Mouse (Mus musculus) embryonic fibroblast, embryonic 13.5 days (primary cell): ENCODE measurements around the gene Cep72. TPM values are rescaled to one million over a fixed set of nuclear protein-coding genes. Genes with fewer than 3 reads are reported as not detected.

Source experiments
- H3K27ac ChIP-seq: 2 replicates; pipeline ENCODE4 v1.5.1; 2012; ENCODE audit warnings: low read length, control low read depth, inconsistent platforms; ENCODE audit not compliant: insufficient read depth
- H3K4me1 ChIP-seq: 2 replicates; pipeline ENCODE4 v1.6.1; 2011; ENCODE audit warnings: low read length; ENCODE audit not compliant: control insufficient read depth, insufficient read depth
- H3K4me3 ChIP-seq: 2 replicates; pipeline ENCODE4 v1.5.1; 2011; ENCODE audit warnings: mild to moderate bottlenecking, control low read depth, low read length; ENCODE audit not compliant: insufficient read depth
- CTCF ChIP-seq: IDR thresholded peaks from 2 replicates; pipeline ENCODE4 v1.5.1; 2011; ENCODE audit warnings: mild to moderate bottlenecking, control low read depth, low read length, moderate library complexity, borderline replicate concordance; ENCODE audit not compliant: insufficient read depth
- POLR2A ChIP-seq: IDR thresholded peaks from 2 replicates; pipeline ENCODE4 v1.6.1; 2011; ENCODE audit warnings: low read depth, mild to moderate bottlenecking, control low read depth, low read length, moderate library complexity
- polyA plus RNA-seq: library from polyadenylated mRNA; stranded (reverse); fragments of >200 nt; gene quantifications from 2 replicates; pipeline ENCODE4 v1.2.4, GENCODE M21; 2011; ENCODE audit warnings: low read depth; ENCODE audit not compliant: missing spikeins, insufficient read length

The Cep72 gene
- 5.8 and 8.1 TPM in 2 replicates for polyA plus RNA-seq

DNA sequence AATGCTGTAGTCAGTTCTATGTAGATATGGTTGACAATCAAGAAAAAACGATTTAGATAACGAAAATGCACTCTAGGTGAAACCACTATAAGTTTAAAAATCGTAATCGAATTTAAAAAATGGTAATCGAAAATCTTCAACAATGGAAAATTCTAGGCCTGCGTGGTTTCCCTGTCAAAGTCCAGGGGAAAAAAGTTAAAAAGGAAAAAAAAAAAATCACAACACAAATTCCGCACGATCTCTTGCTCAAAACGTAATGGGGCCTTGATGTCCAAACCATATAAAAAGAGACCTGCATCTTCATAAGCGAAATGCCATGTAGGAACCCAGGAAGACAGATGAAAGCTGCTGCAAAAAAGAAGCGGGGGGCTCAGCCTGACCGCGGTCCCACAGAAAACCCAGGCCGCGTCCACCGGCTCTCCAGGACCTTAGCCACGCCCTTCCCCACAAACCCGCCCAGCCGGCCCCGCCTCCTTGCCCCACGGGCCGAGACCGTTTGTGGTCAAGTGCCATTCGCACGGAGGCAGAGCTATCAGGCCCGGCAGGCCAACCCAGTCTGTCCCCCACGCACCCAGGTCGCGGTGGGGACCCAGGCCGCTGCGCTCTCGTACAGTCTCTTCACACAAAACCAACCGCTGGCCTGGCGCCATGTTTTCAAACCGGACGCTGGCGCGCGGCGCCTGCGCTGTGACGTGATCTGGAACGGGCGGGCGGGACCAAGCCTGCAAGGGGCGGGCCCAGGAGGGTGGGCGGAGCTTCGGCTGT is at the start of gene Cep72:
TSS of gene Cep72 (minus strand) at position 687 of the 765 bp plus-strand sequence.
- H3K27ac ChIP-seq: peak within 1 kb of the TSS; percentile 16; the same call in 1 of the 2 replicates
- H3K4me1 ChIP-seq: no peaks in the 10 kb centered on the region
- H3K4me3 ChIP-seq: peak within 1 kb of the TSS; percentile 67
- TF ChIP-seq POLR2A (peak; percentile 62; the same call in 1 of the 2 replicates), CTCF (no peak)

DNA sequence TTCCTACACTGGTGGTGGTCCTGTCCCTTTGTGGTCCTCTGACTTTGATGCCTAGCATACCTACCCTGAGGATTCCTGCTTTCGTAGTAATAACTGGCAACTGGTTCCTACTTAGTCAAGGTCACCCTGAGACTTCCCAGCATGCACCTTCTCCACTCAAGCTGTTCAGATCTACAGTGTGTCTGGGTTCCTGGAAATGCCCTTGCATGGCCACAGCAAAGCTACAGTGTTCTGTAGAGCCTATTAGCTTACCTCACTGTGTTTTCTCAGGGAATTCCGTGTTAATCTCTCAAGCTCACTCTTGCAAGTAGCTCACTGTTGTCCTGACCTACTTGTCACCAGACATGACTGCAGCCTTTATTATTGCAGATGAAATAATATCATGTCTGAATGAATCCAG is 45.3 kb upstream of the Cep72 start:
- TF ChIP-seq POLR2A (no peak), CTCF (no peak)

DNA sequence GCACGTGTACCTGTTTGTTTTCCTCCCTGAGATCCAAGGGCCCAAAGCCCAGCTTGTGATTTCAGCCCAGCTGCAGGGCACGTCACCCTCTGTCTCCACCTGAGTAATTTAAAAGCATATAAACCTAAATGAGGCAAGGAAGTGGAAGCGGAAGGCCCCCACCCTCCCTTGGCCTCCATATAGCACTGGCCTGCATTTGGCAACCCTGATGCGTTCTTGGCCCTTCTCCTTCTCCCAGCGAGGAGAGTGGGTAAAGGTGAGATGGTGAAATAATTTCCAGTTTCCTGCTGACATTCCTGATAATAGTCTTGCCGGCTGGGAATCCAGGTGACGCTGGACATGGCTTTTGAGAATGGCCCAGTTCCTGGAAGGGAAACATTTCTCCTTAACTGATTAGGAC is 42.3 kb upstream of the Cep72 start:
- no peak overlapping the region for H3K4me3 ChIP-seq

More for the DNA sequence above, 45.3 kb upstream of the Cep72 start:
- Histone ChIP-seq H3K4me1 (no peaks in the 10 kb centered on the region), H3K4me3 (no peak overlapping the region), H3K27ac (no peak overlapping the region)

DNA sequence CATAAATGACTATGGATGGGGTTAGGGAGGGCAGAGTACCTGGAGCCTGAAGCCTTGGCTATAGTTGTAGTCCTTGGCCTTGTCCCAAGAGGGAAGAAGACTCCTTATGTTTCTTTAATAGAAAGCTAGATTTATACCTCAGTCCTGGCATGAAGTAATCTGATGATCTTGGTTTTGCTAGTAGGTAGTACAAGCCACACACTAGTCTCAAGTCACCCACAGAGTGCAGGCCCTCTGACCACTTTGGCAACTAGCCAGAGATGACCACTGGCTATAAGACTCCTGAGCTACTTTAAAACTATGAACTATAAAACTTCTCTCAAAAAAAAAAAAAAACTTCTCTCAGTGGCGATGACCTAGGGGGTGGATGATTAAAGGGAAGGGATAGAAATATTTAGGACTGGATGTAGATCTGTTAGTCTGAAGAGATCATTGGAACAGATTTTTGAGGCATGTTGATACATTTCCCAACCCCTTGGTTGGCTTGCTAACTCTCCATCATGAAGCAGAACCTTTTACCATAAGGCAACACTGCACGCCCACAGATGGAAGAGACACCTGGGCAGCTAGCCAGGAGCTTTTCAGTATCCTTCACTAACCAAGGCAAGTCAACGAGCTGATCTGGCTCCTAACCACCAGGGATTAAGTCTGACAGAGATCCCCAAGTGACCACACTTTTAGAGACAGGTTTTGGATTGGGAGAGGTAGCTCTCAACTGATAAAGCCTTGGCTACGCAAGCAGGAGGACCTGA is 40.9 kb upstream of the Cep72 start:
- TF ChIP-seq POLR2A (no peak), CTCF (no peak)

More for the DNA sequence above, 42.3 kb upstream of the Cep72 start:
- H3K27ac ChIP-seq: no peak overlapping the region
- H3K4me1 ChIP-seq: no peaks in the 10 kb centered on the region
- TF ChIP-seq CTCF (no peak), POLR2A (no peak)

DNA sequence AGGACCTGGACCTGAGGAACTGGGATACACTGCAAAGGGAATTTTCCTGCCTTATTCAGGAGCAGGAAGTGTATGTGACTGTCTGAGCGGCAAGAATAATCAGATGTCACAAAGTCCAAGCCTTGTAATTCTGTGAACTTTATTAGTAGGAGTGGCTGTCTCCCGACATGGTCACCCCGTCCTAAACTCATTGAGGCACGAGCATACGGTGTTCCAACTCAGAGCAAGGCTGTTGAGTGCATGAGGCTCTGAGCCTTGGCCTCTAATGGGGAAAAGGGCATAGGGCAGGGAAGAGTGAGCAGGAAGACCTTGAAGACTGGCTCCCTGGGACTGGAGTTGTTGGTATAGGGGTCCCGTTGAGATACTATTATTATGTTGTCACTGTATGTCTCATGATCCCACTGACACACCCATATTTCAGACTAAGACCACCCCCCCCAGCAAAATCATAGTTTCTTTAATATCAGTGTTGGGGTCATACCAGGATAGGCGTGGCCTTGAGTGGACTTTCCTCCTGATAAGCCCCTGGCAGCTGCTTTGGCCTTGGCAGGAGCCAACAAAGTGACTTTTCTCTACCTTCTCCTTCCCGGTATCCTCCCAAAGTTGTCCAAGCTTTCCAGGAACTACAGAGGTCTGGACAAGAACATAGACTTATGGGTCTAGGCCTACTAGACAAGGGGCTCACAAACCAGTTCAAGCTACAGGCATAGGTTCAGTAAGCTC is 40.2 kb upstream of the Cep72 start:
- Histone ChIP-seq H3K4me1 (no peaks in the 10 kb centered on the region), H3K4me3 (no peak overlapping the region), H3K27ac (no peak overlapping the region)
- TF ChIP-seq CTCF: no peak
- no peak for TF ChIP-seq POLR2A

More for the DNA sequence above, 40.9 kb upstream of the Cep72 start:
- Histone ChIP-seq H3K4me1 (no peaks in the 10 kb centered on the region), H3K4me3 (no peak overlapping the region), H3K27ac (no peak overlapping the region)

DNA sequence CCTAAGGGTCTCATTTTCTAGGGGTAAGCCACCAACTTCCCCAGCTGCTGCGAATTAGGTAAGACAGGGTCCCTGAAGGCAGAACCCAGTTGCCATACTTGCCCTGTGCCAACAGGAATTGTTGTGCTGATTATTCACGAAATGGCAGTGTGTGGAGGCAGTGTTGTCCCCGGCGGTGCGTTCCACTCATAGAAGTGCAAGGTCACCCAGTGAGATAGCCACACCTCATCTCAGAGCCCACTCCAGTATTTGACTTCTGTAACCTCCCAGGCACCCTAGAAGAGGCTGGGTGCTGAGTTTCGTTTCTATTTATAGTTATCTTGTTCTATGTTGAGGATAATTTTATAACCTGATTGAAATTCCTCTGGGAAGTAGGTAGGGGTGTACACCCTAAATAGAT is 36.8 kb upstream of the Cep72 start:
- TF ChIP-seq POLR2A: no peak
- no peak for TF ChIP-seq CTCF
- H3K4me3 ChIP-seq: no peak overlapping the region
- H3K4me1 ChIP-seq: no peaks in the 10 kb centered on the region
- H3K27ac ChIP-seq: no peak overlapping the region

DNA sequence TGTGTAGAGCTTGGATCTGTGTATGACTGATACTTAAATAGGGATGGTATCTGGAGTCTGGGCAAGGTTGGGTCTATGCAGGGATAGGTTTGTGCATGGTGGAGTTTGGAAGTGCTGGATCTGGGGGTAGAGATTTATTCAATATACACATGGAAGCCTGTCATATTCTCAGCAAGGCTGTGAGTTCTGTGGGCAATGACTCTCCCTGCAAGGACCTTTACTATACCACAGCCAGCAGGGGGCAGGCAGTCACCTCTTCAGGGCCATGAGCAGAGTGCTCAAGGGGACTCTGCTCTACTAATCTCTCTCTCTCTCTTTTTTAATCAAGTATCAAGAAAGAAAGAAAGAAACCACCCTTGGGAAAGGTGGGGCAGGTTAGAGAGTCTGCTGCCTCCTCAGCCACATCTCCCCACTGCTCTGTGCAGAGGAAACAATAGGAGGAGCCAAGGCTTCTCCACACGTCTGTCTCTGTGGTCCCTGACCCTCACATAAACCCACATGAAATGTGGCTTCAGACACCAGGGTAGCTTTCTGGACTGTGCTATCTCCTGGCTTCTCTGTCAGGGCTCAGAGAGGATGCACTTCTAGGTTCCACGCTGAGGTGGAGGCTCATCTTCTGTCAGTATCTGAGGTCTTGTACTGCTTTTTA is 34.7 kb upstream of the Cep72 start:
- Histone ChIP-seq H3K4me3 (no peak overlapping the region), H3K27ac (no peak overlapping the region), H3K4me1 (no peaks in the 10 kb centered on the region)
- TF ChIP-seq CTCF (peak; percentile 69; the same call in 1 of the 2 replicates), POLR2A (no peak)

DNA sequence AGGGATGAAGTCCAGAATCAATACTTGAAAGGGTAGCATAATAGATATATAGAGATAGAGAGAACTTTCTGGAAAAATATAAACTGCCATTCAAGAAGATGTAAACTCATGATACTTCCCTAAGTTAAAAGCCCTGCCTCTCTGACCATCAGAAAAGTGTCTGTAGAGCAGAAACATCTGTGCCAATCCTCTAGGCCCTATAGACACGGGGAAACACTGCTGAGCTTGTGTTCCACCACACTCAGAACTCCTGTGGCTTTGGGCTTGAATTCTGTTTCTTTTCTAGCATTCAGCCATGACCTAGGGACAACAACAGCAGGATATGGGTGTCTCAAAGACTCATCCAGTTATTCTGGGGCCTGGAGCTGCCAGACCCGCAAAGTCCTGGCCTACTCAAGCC is 33.8 kb upstream of the Cep72 start:
- H3K27ac ChIP-seq: no peak overlapping the region
- no peak overlapping the region for H3K4me3 ChIP-seq
- TF ChIP-seq CTCF (no peak), POLR2A (no peak)

DNA sequence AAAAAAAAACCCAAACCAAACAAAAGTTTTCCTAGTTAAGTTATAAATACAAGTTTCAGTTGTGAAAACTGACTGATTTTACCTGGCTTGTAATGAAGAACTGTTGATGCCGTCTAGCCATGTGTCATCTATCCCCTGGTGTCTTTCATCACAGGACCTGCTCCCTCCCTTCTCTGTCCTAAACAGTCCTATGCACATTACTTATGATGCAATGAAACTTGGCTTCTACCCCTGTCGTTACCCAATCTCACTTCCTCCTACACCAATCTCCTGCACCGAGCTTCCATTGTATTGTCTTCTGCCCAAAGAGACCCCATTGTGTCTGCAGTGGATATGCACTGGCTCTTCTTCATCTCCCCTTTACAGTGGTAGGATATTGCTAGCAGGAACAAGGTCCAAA is 28.2 kb upstream of the Cep72 start:
- Histone ChIP-seq H3K4me3 (no peak overlapping the region), H3K4me1 (no peaks in the 10 kb centered on the region), H3K27ac (no peak overlapping the region)
- TF ChIP-seq CTCF (no peak), POLR2A (no peak)

More for the DNA sequence above, 33.8 kb upstream of the Cep72 start:
- no peaks in the 10 kb centered on the region for H3K4me1 ChIP-seq
